ENCODE assay signal across 8 mouse cellular contexts in genomic region chr5:136136292-136136990, GRCm38 (mm10). TPM values are rescaled to one million over a fixed set of nuclear protein-coding genes. Genes with fewer than 3 reads are reported as not detected.
DNase-seq lines count a peak whose midpoint lies in the region; ATAC-seq and TF ChIP-seq lines count a peak whose summit lies in the region.

No protein-coding gene starts in this region.

- no peaks in the 10 kb centered on the region for H3K9me3 ChIP-seq in kidney, postnatal 0 days (replicated peaks; ENCODE audit: low read length)
- H3K9me3 ChIP-seq in hindbrain, embryonic 11.5 days (ENCODE audit: control insufficient read depth, low read length): no peaks in the 10 kb centered on the region
- H3K9me3 ChIP-seq in midbrain, embryonic 13.5 days: no peaks in the 10 kb centered on the region

- H3K36me3 ChIP-seq in kidney, postnatal 0 days (ENCODE audit: insufficient read depth, low read length): peaks cover 36% of the 10 kb centered on the region
- H3K36me3 ChIP-seq in hindbrain, embryonic 11.5 days (ENCODE audit: control insufficient read depth, insufficient read depth, low read length): peaks cover 7% of the 10 kb centered on the region; the same call in 1 of the 2 replicates
- peaks cover 53% of the 10 kb centered on the region for H3K36me3 ChIP-seq in midbrain, embryonic 13.5 days

- H3K4me1 ChIP-seq in kidney, postnatal 0 days (replicated peaks; ENCODE audit: insufficient read depth, low read length): no peaks in the 10 kb centered on the region
- H3K4me1 ChIP-seq in hindbrain, embryonic 11.5 days (replicated peaks; ENCODE audit: control insufficient read depth, insufficient read depth, low read length): no peaks in the 10 kb centered on the region; the same call in 1 of the 2 replicates
- H3K4me1 ChIP-seq in midbrain, embryonic 13.5 days (replicated peaks): peaks cover 24% of the 10 kb centered on the region

- TF ChIP-seq CTCF in kidney, postnatal 0 days (IDR thresholded peaks at IDR 0.05; ENCODE audit: low read depth): no peak

- peak overlapping the region; percentile 82 for H3K4me2 ChIP-seq in kidney, postnatal 0 days (ENCODE audit: low read length)
- peak overlapping the region; percentile 78 for H3K4me2 ChIP-seq in hindbrain, embryonic 11.5 days (replicated peaks; ENCODE audit: low read depth, low read length)
- peak overlapping the region; percentile 88 for H3K4me2 ChIP-seq in midbrain, embryonic 13.5 days (replicated peaks)

- peak overlapping the region; percentile 67 for H3K27ac ChIP-seq in kidney, postnatal 0 days
- no peak overlapping the region for H3K27ac ChIP-seq in hindbrain, embryonic 11.5 days (ENCODE audit: low read depth, low read length)
- H3K27ac ChIP-seq in midbrain, embryonic 13.5 days: no peak overlapping the region

- no peak; the same call in 1 of the 2 replicates for ATAC-seq in kidney, postnatal 0 days (replicated peaks; ENCODE audit: low FRiP score, low read depth)
- no peak; the same call in 1 of the 2 replicates for ATAC-seq in hindbrain, embryonic 11.5 days (ENCODE audit: low FRiP score)
- peak; percentile 7; the same call in 1 of the 2 replicates for ATAC-seq in midbrain, embryonic 13.5 days

- H3K9ac ChIP-seq in kidney, postnatal 0 days (ENCODE audit: low read depth, low read length): peak overlapping the region; percentile 75
- H3K9ac ChIP-seq in hindbrain, embryonic 11.5 days (ENCODE audit: low read depth, low read length): peak overlapping the region; percentile 79
- H3K9ac ChIP-seq in midbrain, embryonic 13.5 days (replicated peaks): peak overlapping the region; percentile 81

- no peak for DNase-seq in kidney, postnatal 0 days (ENCODE audit: low spot score)
- DNase-seq in kidney, postnatal 36 days: no peak
- DNase-seq in adipocyte (ENCODE audit: low spot score): peak; percentile 37
- peak; percentile 10 for DNase-seq in hindbrain, embryonic 11.5 days (ENCODE audit: low spot score)
- no peak for DNase-seq in layer of hippocampus, adult 9-10 months (ENCODE audit: low spot score)
- no peak for DNase-seq in right cerebral cortex, postnatal 25 days
- DNase-seq in layer of hippocampus, adult 9-11 months: no peak

- H3K4me3 ChIP-seq in kidney, postnatal 0 days (replicated peaks; ENCODE audit: low read depth, low read length): peak overlapping the region; percentile 80
- H3K4me3 ChIP-seq in hindbrain, embryonic 11.5 days (ENCODE audit: low read depth, low read length): peak overlapping the region; percentile 75
- H3K4me3 ChIP-seq in midbrain, embryonic 13.5 days (replicated peaks): peak overlapping the region; percentile 84

- no peaks in the 10 kb centered on the region for H3K27me3 ChIP-seq in kidney, postnatal 0 days (ENCODE audit: insufficient read depth, low read length)
- no peaks in the 10 kb centered on the region for H3K27me3 ChIP-seq in hindbrain, embryonic 11.5 days (ENCODE audit: control insufficient read depth, insufficient read depth, low read length)
- no peaks in the 10 kb centered on the region for H3K27me3 ChIP-seq in midbrain, embryonic 13.5 days

- 5% methylated on average over 20 of the region's 20 CpGs for whole genome bisulfite sequencing in kidney, postnatal 0 days
- WGBS in hindbrain, embryonic 11.5 days: 11% methylated on average over 20 of the region's 20 CpGs
- 6% methylated on average over 20 of the region's 20 CpGs for WGBS in midbrain, embryonic 13.5 days

RNA-seq across cellular contexts. Expression of gene Alkbh4, which starts 0.5 kb away (rescaled TPM):
- polyA plus RNA-seq in kidney, postnatal 0 days (2015; fragmentation: Nextera tagmentation; extraction: Ambion mirVana): 12.2 and 15.4 TPM in 2 replicates
- polyA plus RNA-seq in hindbrain, embryonic 11.5 days (2014; fragmentation: Nextera tagmentation; extraction: Ambion mirVana): 18.8 and 20.3 TPM in 2 replicates
- polyA plus RNA-seq in midbrain, embryonic 13.5 days (2015; fragmentation: Nextera tagmentation; extraction: Ambion mirVana): 23.0 and 23.6 TPM in 2 replicates

RNA-seq across cellular contexts. Expression of gene Lrwd1, which starts 0.6 kb away (rescaled TPM):
- polyA plus RNA-seq in kidney, postnatal 0 days (2015; fragmentation: Nextera tagmentation; extraction: Ambion mirVana): 21.6 and 23.1 TPM in 2 replicates
- polyA plus RNA-seq in hindbrain, embryonic 11.5 days (2014; fragmentation: Nextera tagmentation; extraction: Ambion mirVana): 34.7 and 37.5 TPM in 2 replicates
- 31.7 and 33.8 TPM in 2 replicates for polyA plus RNA-seq in midbrain, embryonic 13.5 days (2015; fragmentation: Nextera tagmentation; extraction: Ambion mirVana)

RNA-seq across cellular contexts. Expression of gene Polr2j, which starts 20.0 kb away (rescaled TPM):
- 239 and 250 TPM in 2 replicates for polyA plus RNA-seq in kidney, postnatal 0 days (2015; fragmentation: Nextera tagmentation; extraction: Ambion mirVana)
- 238 and 247 TPM in 2 replicates for polyA plus RNA-seq in hindbrain, embryonic 11.5 days (2014; fragmentation: Nextera tagmentation; extraction: Ambion mirVana)
- polyA plus RNA-seq in midbrain, embryonic 13.5 days (2015; fragmentation: Nextera tagmentation; extraction: Ambion mirVana): 242 TPM in 2 replicates

RNA-seq across cellular contexts. Expression of gene Orai2, which starts 34.1 kb away (rescaled TPM):
- 6.2 and 6.9 TPM in 2 replicates for polyA plus RNA-seq in kidney, postnatal 0 days (2015; fragmentation: Nextera tagmentation; extraction: Ambion mirVana)
- 8.2 and 8.3 TPM in 2 replicates for polyA plus RNA-seq in hindbrain, embryonic 11.5 days (2014; fragmentation: Nextera tagmentation; extraction: Ambion mirVana)
- 30.6 and 31.0 TPM in 2 replicates for polyA plus RNA-seq in midbrain, embryonic 13.5 days (2015; fragmentation: Nextera tagmentation; extraction: Ambion mirVana)

RNA-seq across cellular contexts. Expression of gene Rasa4, which starts 52.7 kb away (rescaled TPM):
- 8.8 and 9.9 TPM in 2 replicates for polyA plus RNA-seq in kidney, postnatal 0 days (2015; fragmentation: Nextera tagmentation; extraction: Ambion mirVana)
- polyA plus RNA-seq in hindbrain, embryonic 11.5 days (2014; fragmentation: Nextera tagmentation; extraction: Ambion mirVana): 5.2 and 6.1 TPM in 2 replicates
- polyA plus RNA-seq in midbrain, embryonic 13.5 days (2015; fragmentation: Nextera tagmentation; extraction: Ambion mirVana): 13.7 and 16.4 TPM in 2 replicates

Comparison
In these comparisons a context has a peak if more than half of its experiments do, and no peak if none do; other contexts are left out.
1. DNase-seq: peak in adipocyte (single experiment) and hindbrain, embryonic 11.5 days (single experiment); none in kidney, postnatal 0 days (single experiment), kidney, postnatal 36 days (0 of 2), layer of hippocampus, adult 9-10 months (single experiment), right cerebral cortex, postnatal 25 days (single experiment) and layer of hippocampus, adult 9-11 months (single experiment).
2. Peak in every context shown above with its lines, with median percentiles within 50 percentile points of each other: H3K4me2 ChIP-seq, H3K4me3 ChIP-seq and H3K9ac ChIP-seq.